In genomic region chr9:57602098-57602497, GRCm38 (mm10) we compare ENCODE assay signal across 20 mouse cellular contexts. TPM values are rescaled to one million over a fixed set of nuclear protein-coding genes. Genes with fewer than 3 reads are reported as not detected.
A peak's percentile ranks its signal among the peaks of the same experiment; 100 is the strongest.
DNase-seq lines count a peak whose midpoint lies in the region; ATAC-seq and TF ChIP-seq lines count a peak whose summit lies in the region.
"Had no signal": no experiment of that assay in that cellular context is flagged by ENCODE, and none has a peak within 500 bp of the region (broad histone marks: within the 10 kb centered on the region; RNA-seq: fewer than 3 reads in every experiment).

No protein-coding gene starts in this region.

- 58% methylated on average over 8 of the region's 8 CpGs for WGBS in kidney, adult 2 months
- 71% methylated on average over 8 of the region's 8 CpGs for WGBS in kidney, embryonic 14.5 days
- 78% methylated on average over 8 of the region's 8 CpGs for WGBS in midbrain, embryonic 10.5 days
- WGBS in midbrain, embryonic 14.5 days: 72% methylated on average over 8 of the region's 8 CpGs

- ATAC-seq in kidney, embryonic 14.5 days (ENCODE audit: low FRiP score, low TSS enrichment): no peak
- no peak for ATAC-seq in midbrain, embryonic 14.5 days (ENCODE audit: low FRiP score, low TSS enrichment)
- ATAC-seq: activated CD4-positive, CD25-positive, alpha-beta regulatory T cell, adult 4 months; inflammation-experienced regulatory T-cells, adult 6 months; Patski had no signal

- H3K36me3 ChIP-seq in kidney, adult 2 months (ENCODE audit: control insufficient read depth, insufficient read depth, low read length): no peaks in the 10 kb centered on the region
- no peaks in the 10 kb centered on the region for H3K36me3 ChIP-seq in kidney, embryonic 14.5 days (ENCODE audit: control insufficient read depth, insufficient read depth, low read length)
- H3K36me3 ChIP-seq in midbrain, embryonic 10.5 days: no peaks in the 10 kb centered on the region
- H3K36me3 ChIP-seq in midbrain, embryonic 14.5 days (ENCODE audit: control insufficient read depth, insufficient read depth, low read length): no peaks in the 10 kb centered on the region
- H3K36me3 ChIP-seq: embryonic facial prominence, embryonic 13.5 days; heart, embryonic 10.5 days; hindbrain, embryonic 12.5 days had no signal

- H3K27me3 ChIP-seq in kidney, adult 2 months (replicated peaks; ENCODE audit: control insufficient read depth, insufficient read depth, low read length): no peaks in the 10 kb centered on the region
- H3K27me3 ChIP-seq in kidney, embryonic 14.5 days (ENCODE audit: control insufficient read depth, insufficient read depth, low read length): no peaks in the 10 kb centered on the region
- peaks cover 27% of the 10 kb centered on the region for H3K27me3 ChIP-seq in midbrain, embryonic 10.5 days (ENCODE audit: low read depth, poor library complexity, severe bottlenecking)
- no peaks in the 10 kb centered on the region for H3K27me3 ChIP-seq in midbrain, embryonic 14.5 days (ENCODE audit: control insufficient read depth, insufficient read depth, low read length)
- H3K27me3 ChIP-seq: Patski had no signal

- no peak overlapping the region for H3K9ac ChIP-seq in kidney, embryonic 14.5 days (ENCODE audit: low read depth, low read length)
- H3K9ac ChIP-seq in midbrain, embryonic 14.5 days (replicated peaks; ENCODE audit: low read length): no peak overlapping the region
- H3K9ac ChIP-seq: embryonic facial prominence, embryonic 13.5 days; hindbrain, embryonic 12.5 days had no signal

- TF ChIP-seq CTCF in kidney, adult 2 months (conservative IDR thresholded peaks at IDR 0.05; ENCODE audit: insufficient read depth, insufficient read length, low read depth, low read length): no peak

- DNase-seq in kidney, adult 2 months: peak; percentile 39
- no peak for DNase-seq in midbrain, embryonic 10.5 days (ENCODE audit: low spot score)
- DNase-seq in midbrain, embryonic 14.5 days: no peak
- DNase-seq in MN1 (ENCODE audit: low spot score): peak; percentile 58
- no peak for DNase-seq in lung, postnatal 10 days
- DNase-seq: adrenal gland, postnatal 14 days; B cell, adult 2 months; heart, adult 18-20 months; heart, postnatal 10 days; heart, postnatal 4 days had no signal

- H3K4me3 ChIP-seq in kidney, adult 2 months (ENCODE audit: insufficient read depth, low read depth, low read length): no peak overlapping the region
- H3K4me3 ChIP-seq in kidney, embryonic 14.5 days (ENCODE audit: low read length): no peak overlapping the region
- no peak overlapping the region for H3K4me3 ChIP-seq in midbrain, embryonic 10.5 days
- H3K4me3 ChIP-seq in midbrain, embryonic 14.5 days (replicated peaks; ENCODE audit: low read depth, low read length): no peak overlapping the region
- H3K4me3 ChIP-seq: embryonic facial prominence, embryonic 13.5 days; heart, embryonic 10.5 days; hindbrain, embryonic 12.5 days had no signal

- TF ChIP-seq POLR2A in kidney, adult 2 months (IDR thresholded peaks at IDR 0.05; ENCODE audit: low read depth, low read length): no peak

- no peaks in the 10 kb centered on the region for H3K9me3 ChIP-seq in kidney, embryonic 14.5 days (ENCODE audit: control insufficient read depth, low read length)
- no peaks in the 10 kb centered on the region for H3K9me3 ChIP-seq in midbrain, embryonic 10.5 days (replicated peaks)
- no peaks in the 10 kb centered on the region for H3K9me3 ChIP-seq in midbrain, embryonic 14.5 days (ENCODE audit: control insufficient read depth, low read length)
- H3K9me3 ChIP-seq: embryonic facial prominence, embryonic 13.5 days; heart, embryonic 10.5 days; hindbrain, embryonic 12.5 days had no signal

- no peak overlapping the region for H3K27ac ChIP-seq in kidney, adult 2 months (ENCODE audit: insufficient read depth, low read depth, low read length)
- H3K27ac ChIP-seq in kidney, embryonic 14.5 days (ENCODE audit: low read depth, low read length): no peak overlapping the region
- H3K27ac ChIP-seq in midbrain, embryonic 10.5 days (replicated peaks): peak overlapping the region; percentile 42
- no peak overlapping the region for H3K27ac ChIP-seq in midbrain, embryonic 14.5 days (replicated peaks; ENCODE audit: low read depth, low read length)
- H3K27ac ChIP-seq: embryonic facial prominence, embryonic 13.5 days; hindbrain, embryonic 12.5 days had no signal

- no peak overlapping the region for H3K4me2 ChIP-seq in kidney, embryonic 14.5 days (replicated peaks; ENCODE audit: low read depth, low read length)
- no peak overlapping the region for H3K4me2 ChIP-seq in midbrain, embryonic 14.5 days (ENCODE audit: low read length)
- H3K4me2 ChIP-seq: embryonic facial prominence, embryonic 13.5 days; hindbrain, embryonic 12.5 days had no signal

- H3K4me1 ChIP-seq in kidney, adult 2 months (ENCODE audit: control insufficient read depth, insufficient read depth, low read length): peaks cover 12% of the 10 kb centered on the region
- peaks cover 18% of the 10 kb centered on the region for H3K4me1 ChIP-seq in kidney, embryonic 14.5 days (ENCODE audit: control insufficient read depth, insufficient read depth, low read length)
- peaks cover 79% of the 10 kb centered on the region for H3K4me1 ChIP-seq in midbrain, embryonic 10.5 days
- peaks cover 32% of the 10 kb centered on the region for H3K4me1 ChIP-seq in midbrain, embryonic 14.5 days (ENCODE audit: control insufficient read depth, insufficient read depth, low read length)

RNA-seq across cellular contexts. Expression of gene Cplx3, which starts 4.0 kb away (rescaled TPM):
- 0.42 and 0.47 TPM in 2 replicates for polyA plus RNA-seq in kidney, adult 2 months (2012; rRNA removed)
- polyA plus RNA-seq in kidney, embryonic 14.5 days (2014; fragmentation: Nextera tagmentation; extraction: Ambion mirVana): not detected in 2 replicates
- polyA plus RNA-seq in midbrain, embryonic 10.5 days (2016; fragmentation: Nextera tagmentation; extraction: Ambion mirVana): 2.5 and 3.1 TPM in 2 replicates
- 0.74 and 0.96 TPM in 2 replicates for polyA plus RNA-seq in midbrain, embryonic 14.5 days (2014; fragmentation: Nextera tagmentation; extraction: Ambion mirVana)
- polyA plus RNA-seq: activated CD4-positive, CD25-positive, alpha-beta regulatory T cell, adult 4 months; embryonic facial prominence, embryonic 13.5 days; heart, embryonic 14.5 days; inflammation-experienced regulatory T-cells, adult 6 months had no signal

RNA-seq across cellular contexts. Expression of gene Ulk3, which starts 12.8 kb away (rescaled TPM):
- 26.2 and 26.9 TPM in 2 replicates for polyA plus RNA-seq in kidney, adult 2 months (2012; rRNA removed)
- polyA plus RNA-seq in kidney, embryonic 14.5 days (2014; fragmentation: Nextera tagmentation; extraction: Ambion mirVana): 5.4 and 13.7 TPM in 2 replicates
- 14.5 and 18.8 TPM in 2 replicates for polyA plus RNA-seq in midbrain, embryonic 10.5 days (2016; fragmentation: Nextera tagmentation; extraction: Ambion mirVana)
- polyA plus RNA-seq in midbrain, embryonic 14.5 days (2014; fragmentation: Nextera tagmentation; extraction: Ambion mirVana): 12.5 and 20.4 TPM in 2 replicates

RNA-seq across cellular contexts. Expression of gene Lman1l, which starts 18.5 kb away (rescaled TPM):
- polyA plus RNA-seq in kidney, adult 2 months (2012; rRNA removed): 0.08 TPM in 1 of 2 replicates, not detected in the other
- polyA plus RNA-seq in kidney, embryonic 14.5 days (2014; fragmentation: Nextera tagmentation; extraction: Ambion mirVana): not detected in 2 replicates
- 0.10 TPM in 1 of 2 replicates, not detected in the other for polyA plus RNA-seq in midbrain, embryonic 10.5 days (2016; fragmentation: Nextera tagmentation; extraction: Ambion mirVana)
- polyA plus RNA-seq in midbrain, embryonic 14.5 days (2014; fragmentation: Nextera tagmentation; extraction: Ambion mirVana): not detected in 2 replicates
- polyA plus RNA-seq: activated CD4-positive, CD25-positive, alpha-beta regulatory T cell, adult 4 months; embryonic facial prominence, embryonic 13.5 days; forebrain, embryonic 14.5 days; heart, embryonic 10.5 days; hindbrain, embryonic 12.5 days; hindbrain, embryonic 16.5 days had no signal

RNA-seq across cellular contexts. Expression of gene Scamp2, which starts 41.4 kb away (rescaled TPM):
- 166 and 187 TPM in 2 replicates for polyA plus RNA-seq in kidney, adult 2 months (2012; rRNA removed)
- polyA plus RNA-seq in kidney, embryonic 14.5 days (2014; fragmentation: Nextera tagmentation; extraction: Ambion mirVana): 69.2 and 71.4 TPM in 2 replicates
- 52.4 and 58.9 TPM in 2 replicates for polyA plus RNA-seq in midbrain, embryonic 10.5 days (2016; fragmentation: Nextera tagmentation; extraction: Ambion mirVana)
- polyA plus RNA-seq in midbrain, embryonic 14.5 days (2014; fragmentation: Nextera tagmentation; extraction: Ambion mirVana): 48.2 TPM in 2 replicates

RNA-seq across cellular contexts. Expression of gene Mpi, which starts 49.5 kb away (rescaled TPM):
- 62.4 and 70.4 TPM in 2 replicates for polyA plus RNA-seq in kidney, adult 2 months (2012; rRNA removed)
- polyA plus RNA-seq in kidney, embryonic 14.5 days (2014; fragmentation: Nextera tagmentation; extraction: Ambion mirVana): 36.5 and 37.7 TPM in 2 replicates
- polyA plus RNA-seq in midbrain, embryonic 10.5 days (2016; fragmentation: Nextera tagmentation; extraction: Ambion mirVana): 64.7 and 74.4 TPM in 2 replicates
- 53.5 and 56.5 TPM in 2 replicates for polyA plus RNA-seq in midbrain, embryonic 14.5 days (2014; fragmentation: Nextera tagmentation; extraction: Ambion mirVana)

Comparison
In these comparisons a context has a peak if more than half of its experiments do, and no peak if none do; other contexts are left out.
1. DNase-seq: peak in kidney, adult 2 months (single experiment) and MN1 (single experiment); none in midbrain, embryonic 10.5 days (single experiment), midbrain, embryonic 14.5 days (single experiment) and lung, postnatal 10 days (single experiment).